Mouse (Mus musculus): ENCODE results near the gene Ppt1. TPM values are rescaled to one million over a fixed set of nuclear protein-coding genes. Genes with fewer than 3 reads are reported as not detected.
A peak's percentile ranks its signal among the peaks of the same experiment; 100 is the strongest.

Ppt1 gene
- polyA plus RNA-seq, 1 experiment, result 235 TPM

- H3K4me1 ChIP-seq (ENCODE audit: control insufficient read depth, insufficient read depth, low read length), result peaks cover 10% of the 10 kb centered on the region
- 87% methylated on average over 2 of the region's 2 CpGs for WGBS
- H3K27ac ChIP-seq (ENCODE audit: insufficient read depth, low read depth, low read length), result no peak overlapping the region
- TF ChIP-seq POLR2A (IDR thresholded peaks at IDR 0.05; ENCODE audit: insufficient read depth, low read depth, low read length) (no peak), CTCF (IDR thresholded peaks at IDR 0.05; ENCODE audit: insufficient read depth, low read depth, low read length) (no peak)
- H3K4me3 ChIP-seq (ENCODE audit: insufficient read depth, low read depth, low read length), result no peak overlapping the region
Observed at GRCm38 (mm10) chr4:122878333-122879070, 42.5 kb downstream of the Ppt1 start.

- no peak overlapping the region for H3K4me3 ChIP-seq (ENCODE audit: insufficient read depth, low read depth, low read length)
- 18% methylated on average over 3 of the region's 3 CpGs for WGBS
- H3K4me1 ChIP-seq (ENCODE audit: control insufficient read depth, insufficient read depth, low read length), result peaks cover 12% of the 10 kb centered on the region
- no peak overlapping the region for H3K27ac ChIP-seq (ENCODE audit: insufficient read depth, low read depth, low read length)
- no peak for TF ChIP-seq CTCF (IDR thresholded peaks at IDR 0.05; ENCODE audit: insufficient read depth, low read depth, low read length)
- no peak for TF ChIP-seq POLR2A (IDR thresholded peaks at IDR 0.05; ENCODE audit: insufficient read depth, low read depth, low read length)
Observed at GRCm38 (mm10) chr4:122882544-122882943, 46.5 kb downstream of the Ppt1 start.

- TF ChIP-seq POLR2A (IDR thresholded peaks at IDR 0.05; ENCODE audit: insufficient read depth, low read depth, low read length), result no peak
- TF ChIP-seq CTCF (IDR thresholded peaks at IDR 0.05; ENCODE audit: insufficient read depth, low read depth, low read length), result no peak
- Histone ChIP-seq H3K4me3 (ENCODE audit: insufficient read depth, low read depth, low read length) (no peak overlapping the region), H3K27ac (ENCODE audit: insufficient read depth, low read depth, low read length) (no peak overlapping the region), H3K4me1 (ENCODE audit: control insufficient read depth, insufficient read depth, low read length) (peaks cover 11% of the 10 kb centered on the region)
- 61% methylated on average over 3 of the region's 3 CpGs for WGBS
Observed at GRCm38 (mm10) chr4:122883294-122883693, 47.3 kb downstream of the Ppt1 start.

- Histone ChIP-seq H3K4me1 (ENCODE audit: control insufficient read depth, insufficient read depth, low read length) (peaks cover 10% of the 10 kb centered on the region), H3K27ac (ENCODE audit: insufficient read depth, low read depth, low read length) (0 out of 2 replicates have a peak overlapping the region, but pooled peaks have one; percentile 46), H3K4me3 (ENCODE audit: insufficient read depth, low read depth, low read length) (no peak overlapping the region)
- TF ChIP-seq POLR2A (IDR thresholded peaks at IDR 0.05; ENCODE audit: insufficient read depth, low read depth, low read length) (no peak), CTCF (IDR thresholded peaks at IDR 0.05; ENCODE audit: insufficient read depth, low read depth, low read length) (no peak)
- WGBS, result 13% methylated on average over 2 of the region's 2 CpGs
Observed at GRCm38 (mm10) chr4:122884051-122884450, 48.0 kb downstream of the Ppt1 start.

- TF ChIP-seq POLR2A (IDR thresholded peaks at IDR 0.05; ENCODE audit: insufficient read depth, low read depth, low read length), result no peak
- TF ChIP-seq CTCF (IDR thresholded peaks at IDR 0.05; ENCODE audit: insufficient read depth, low read depth, low read length), result no peak
- Histone ChIP-seq H3K4me1 (ENCODE audit: control insufficient read depth, insufficient read depth, low read length) (peaks cover 10% of the 10 kb centered on the region), H3K4me3 (ENCODE audit: insufficient read depth, low read depth, low read length) (peak overlapping the region; percentile 72), H3K27ac (ENCODE audit: insufficient read depth, low read depth, low read length) (peak overlapping the region; percentile 46; the same call in 1 of the 2 replicates)
- WGBS, result 9% methylated on average over 12 of the region's 12 CpGs
Observed at GRCm38 (mm10) chr4:122884481-122885340, 48.7 kb downstream of the Ppt1 start.

- WGBS, result under 1% methylated on average over 49 of the region's 49 CpGs
- H3K4me1 ChIP-seq (ENCODE audit: control insufficient read depth, insufficient read depth, low read length), result peaks cover 5% of the 10 kb centered on the region
- TF ChIP-seq POLR2A (IDR thresholded peaks at IDR 0.05; ENCODE audit: insufficient read depth, low read depth, low read length) (peak; percentile 95), CTCF (IDR thresholded peaks at IDR 0.05; ENCODE audit: insufficient read depth, low read depth, low read length) (no peak)
- H3K27ac ChIP-seq (ENCODE audit: insufficient read depth, low read depth, low read length), result peak within 1 kb of the TSS; percentile 98
- H3K4me3 ChIP-seq (ENCODE audit: insufficient read depth, low read depth, low read length), result peak within 1 kb of the TSS; percentile 72
Observed at GRCm38 (mm10) chr4:122885768-122886578, 49.9 kb downstream of the Ppt1 start, which contains the start of gene Cap1. Cap1 (minus strand) TSS chr4:122886056.

GRCm38 (mm10) chr4:122886579-122887254 is 50.7 kb downstream of the Ppt1 start:
- under 1% methylated on average over 19 of the region's 19 CpGs for WGBS
- H3K4me3 ChIP-seq (ENCODE audit: insufficient read depth, low read depth, low read length), result peak overlapping the region; percentile 63
- H3K4me1 ChIP-seq (ENCODE audit: control insufficient read depth, insufficient read depth, low read length), result peaks cover 8% of the 10 kb centered on the region
- TF ChIP-seq CTCF (IDR thresholded peaks at IDR 0.05; ENCODE audit: insufficient read depth, low read depth, low read length), result no peak
- no peak for TF ChIP-seq POLR2A (IDR thresholded peaks at IDR 0.05; ENCODE audit: insufficient read depth, low read depth, low read length)
- peak overlapping the region; percentile 98 for H3K27ac ChIP-seq (ENCODE audit: insufficient read depth, low read depth, low read length)

- no peak for TF ChIP-seq POLR2A (IDR thresholded peaks at IDR 0.05; ENCODE audit: insufficient read depth, low read depth, low read length)
- no peak for TF ChIP-seq CTCF (IDR thresholded peaks at IDR 0.05; ENCODE audit: insufficient read depth, low read depth, low read length)
- Histone ChIP-seq H3K4me3 (ENCODE audit: insufficient read depth, low read depth, low read length) (no peak overlapping the region), H3K27ac (ENCODE audit: insufficient read depth, low read depth, low read length) (peak overlapping the region; percentile 98), H3K4me1 (ENCODE audit: control insufficient read depth, insufficient read depth, low read length) (peaks cover 6% of the 10 kb centered on the region)
- 76% methylated on average over 2 of the region's 2 CpGs for WGBS
Observed at GRCm38 (mm10) chr4:122887336-122887735, 51.3 kb downstream of the Ppt1 start.
